Mouse (Mus musculus) heart, postnatal 0 days (tissue): ENCODE measurements around the gene Usp36.

Experiments
- CTCF ChIP-seq: IDR thresholded peaks from 2 replicates; pipeline ENCODE4 v1.5.1; 2016; ENCODE audit warnings: antibody characterized with exemption, control low read depth, low read depth
- EP300 ChIP-seq: IDR thresholded peaks from 2 replicates; pipeline ENCODE4 v1.6.1; 2016; ENCODE audit warnings: antibody characterized with exemption, low read depth

GRCm38 (mm10) chr11:118245130-118245529 lies 44.9 kb downstream of the Usp36 start:
- TF ChIP-seq CTCF (no peak), EP300 (no peak)
